Mouse (Mus musculus) left cerebral cortex, adult 11 months (tissue): ENCODE measurements around the gene Smarcb1.

Source experiments
- DNase-seq: peaks from one replicate; pipeline ENCODE4 v3.0.0; 2022; ENCODE audit warnings: low spot score

The Smarcb1 gene

DNA sequence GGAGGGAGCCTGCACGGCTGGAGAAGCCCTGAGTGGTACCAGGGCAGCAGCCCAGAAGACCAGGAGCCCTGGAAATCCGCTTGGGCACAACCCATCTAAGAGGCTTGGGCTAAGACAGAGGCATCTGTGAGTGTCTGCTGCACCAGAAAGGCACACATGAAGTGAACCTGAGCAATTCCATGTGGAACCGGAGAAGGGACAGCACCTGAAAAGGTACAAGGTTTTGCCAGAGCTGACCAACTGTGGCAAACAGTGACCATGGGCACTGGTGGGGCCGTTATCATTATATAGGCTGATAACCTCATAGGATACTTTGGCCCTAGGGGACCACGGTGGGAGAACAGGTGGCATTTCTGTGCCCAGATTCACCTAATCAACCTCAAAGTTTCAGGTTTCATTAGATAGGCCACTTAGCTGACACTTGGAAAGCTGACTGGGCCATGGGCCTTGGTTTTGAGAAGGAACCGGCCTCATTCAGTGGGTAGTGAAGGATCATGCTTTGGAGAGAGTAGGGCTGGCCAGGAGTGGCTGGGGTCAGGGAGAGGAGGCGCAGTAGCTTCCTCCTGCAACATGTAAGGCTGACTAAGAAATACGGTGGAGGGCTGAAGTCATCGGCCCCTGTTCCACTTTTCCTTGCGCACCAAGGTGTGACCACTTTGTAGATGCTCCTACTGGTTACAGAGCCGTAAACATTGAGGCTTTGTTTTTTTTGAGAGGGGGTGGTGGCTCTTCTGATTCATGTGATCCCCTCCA, 65.1 kb downstream of the Smarcb1 start:
- no peak for DNase-seq

DNA sequence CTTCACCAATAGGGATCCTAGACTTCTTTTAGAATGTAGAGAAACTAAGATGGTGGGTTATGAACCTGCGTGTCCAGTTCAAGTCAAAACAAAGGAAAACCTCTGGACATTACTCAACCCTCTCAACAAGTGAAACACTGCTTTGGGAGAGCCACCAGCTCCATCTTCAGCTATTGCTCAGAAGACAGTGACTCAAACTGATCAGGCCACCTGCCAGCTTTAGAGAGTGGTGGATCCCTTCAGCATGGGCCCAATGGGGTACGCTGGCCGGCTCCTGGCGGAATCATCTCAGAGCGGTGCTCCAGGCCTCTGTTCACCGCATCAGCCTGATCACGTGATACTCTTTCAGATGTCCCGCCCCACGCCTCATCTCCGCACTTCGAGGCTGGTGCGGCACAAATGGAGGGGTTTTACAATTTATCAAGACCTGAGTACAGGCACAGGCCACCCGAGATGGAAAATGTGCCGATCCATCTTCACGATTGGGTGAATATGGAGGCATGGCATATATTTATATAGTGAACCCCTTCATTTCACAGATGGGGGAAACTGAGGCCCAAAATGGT, 65.9 kb downstream of the Smarcb1 start:
- DNase-seq: no peak

DNA sequence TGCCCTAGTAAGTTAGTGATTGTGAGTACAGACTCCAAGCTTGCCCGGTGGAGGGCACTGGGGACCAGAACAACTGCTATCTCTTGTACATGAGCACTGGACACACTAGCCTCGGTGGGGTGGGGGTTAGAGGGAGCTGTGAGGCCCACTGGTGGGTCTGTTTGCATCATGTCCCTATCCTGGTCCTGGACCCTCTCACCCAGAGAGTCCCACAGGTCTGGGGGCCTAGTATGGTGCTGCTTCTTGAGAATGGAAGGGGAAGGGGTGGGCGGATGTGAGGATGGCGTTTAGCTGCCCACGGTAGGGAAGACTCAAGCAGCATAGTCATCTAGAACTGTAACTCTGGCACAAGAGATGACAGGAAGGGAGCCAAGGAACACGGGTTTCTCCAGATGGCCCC, 66.6 kb downstream of the Smarcb1 start:
- DNase-seq: no peak

DNA sequence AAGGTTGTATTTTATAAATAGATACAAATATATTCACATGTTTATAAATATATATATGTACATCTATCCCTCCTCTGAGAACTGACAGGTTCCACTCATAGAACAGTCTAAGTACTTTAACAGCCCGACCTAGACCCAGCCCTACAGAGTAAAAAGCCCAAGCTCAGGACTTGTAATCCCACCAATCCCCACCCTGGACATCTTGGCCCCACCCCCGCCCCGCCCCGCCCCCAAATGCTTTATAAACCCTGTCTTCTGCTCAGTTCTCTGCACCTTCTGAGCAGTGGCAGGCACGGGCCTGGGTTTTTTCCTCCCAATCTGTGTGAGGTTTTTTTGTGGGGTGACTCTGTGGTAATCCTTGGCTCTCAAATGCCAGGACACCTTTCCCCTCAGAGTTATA, 67.3 kb downstream of the Smarcb1 start:
- DNase-seq: no peak

DNA sequence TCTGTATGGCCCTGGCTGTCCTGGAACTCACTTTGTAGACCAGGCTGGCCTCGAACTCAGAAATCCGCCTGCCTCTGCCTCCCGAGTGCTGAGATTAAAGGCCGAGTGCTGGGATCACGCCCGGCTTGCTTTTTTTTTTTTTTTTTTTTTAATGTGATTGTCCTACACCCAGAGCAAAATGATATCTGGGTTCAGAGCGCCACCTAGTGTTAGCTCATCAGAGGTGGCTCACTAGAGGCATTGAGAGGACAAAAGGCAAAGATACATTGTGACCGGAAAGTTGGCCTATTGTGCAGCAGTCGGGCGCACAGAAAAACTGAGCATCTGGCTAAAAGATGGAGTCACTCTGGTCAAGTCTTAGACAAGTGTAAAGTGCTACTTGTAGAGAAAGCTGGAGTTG, 68.0 kb downstream of the Smarcb1 start:
- DNase-seq: peak; percentile 72

DNA sequence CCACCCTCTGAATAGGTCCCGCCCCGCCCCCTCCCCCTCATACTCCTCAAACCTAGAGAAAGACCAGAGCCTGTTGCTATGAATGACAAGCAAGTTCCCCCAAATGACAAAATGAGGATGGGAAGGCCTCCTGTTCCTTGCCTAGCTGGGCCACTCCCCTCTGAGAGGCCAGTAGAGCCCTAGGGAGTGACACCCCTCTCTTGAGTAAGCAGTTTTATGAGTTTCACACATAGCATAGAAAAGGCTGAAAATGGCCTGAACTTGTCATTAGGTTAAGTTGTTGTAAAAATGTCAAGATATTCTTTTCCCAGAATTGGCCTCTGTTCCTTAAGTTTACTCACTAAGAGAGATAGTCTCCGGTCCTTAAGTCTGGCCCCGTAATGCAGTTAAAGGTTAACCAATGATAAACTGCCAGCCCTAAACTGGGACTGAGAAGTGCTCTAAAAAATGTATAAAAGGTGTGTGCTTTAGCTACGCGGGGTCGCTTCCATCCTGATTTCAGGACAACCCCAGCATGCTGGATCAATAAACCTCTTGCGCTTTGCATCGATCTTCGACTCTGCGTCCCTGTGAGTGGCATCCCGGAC, 68.8 kb downstream of the Smarcb1 start:
- no peak for DNase-seq

DNA sequence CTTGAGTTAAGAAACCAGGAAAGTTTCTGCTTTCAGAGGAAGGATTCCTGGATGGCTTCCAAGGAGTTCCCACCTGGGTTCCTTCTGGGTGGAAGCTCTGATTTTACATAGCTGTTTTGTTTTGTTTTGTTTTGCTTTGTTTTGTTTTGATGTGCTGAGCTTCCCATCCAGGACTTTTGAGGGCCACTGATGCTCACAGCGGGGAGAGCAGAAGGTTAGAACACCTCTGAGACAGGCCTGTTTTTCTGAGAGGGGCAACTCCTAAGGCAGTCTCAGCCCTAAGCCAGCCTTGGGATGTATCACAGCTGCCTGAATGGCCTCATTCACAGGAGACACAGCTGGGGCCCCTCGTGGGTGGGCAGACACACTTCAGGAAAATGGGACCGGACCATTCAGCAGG, 69.7 kb downstream of the Smarcb1 start:
- no peak for DNase-seq

DNA sequence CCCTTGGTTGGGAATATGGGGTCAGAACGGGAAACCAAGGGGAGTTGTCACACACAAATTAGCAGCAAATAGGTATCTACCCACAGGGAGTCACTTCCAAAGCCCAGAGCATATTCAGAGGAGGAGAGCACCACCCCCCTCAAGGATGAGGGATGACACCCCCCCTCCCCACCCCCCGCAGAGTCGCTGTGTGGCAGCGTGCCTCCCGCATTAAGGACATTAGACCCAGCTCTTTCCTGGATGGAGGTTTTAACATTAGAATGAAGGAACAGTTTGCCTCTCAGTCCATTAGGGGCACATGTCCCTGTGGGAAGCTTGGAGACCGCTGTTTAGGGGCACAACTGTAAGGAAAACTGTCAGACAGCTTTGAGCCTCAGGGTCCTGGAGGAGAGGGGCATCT, 70.3 kb downstream of the Smarcb1 start:
- DNase-seq: no peak

DNA sequence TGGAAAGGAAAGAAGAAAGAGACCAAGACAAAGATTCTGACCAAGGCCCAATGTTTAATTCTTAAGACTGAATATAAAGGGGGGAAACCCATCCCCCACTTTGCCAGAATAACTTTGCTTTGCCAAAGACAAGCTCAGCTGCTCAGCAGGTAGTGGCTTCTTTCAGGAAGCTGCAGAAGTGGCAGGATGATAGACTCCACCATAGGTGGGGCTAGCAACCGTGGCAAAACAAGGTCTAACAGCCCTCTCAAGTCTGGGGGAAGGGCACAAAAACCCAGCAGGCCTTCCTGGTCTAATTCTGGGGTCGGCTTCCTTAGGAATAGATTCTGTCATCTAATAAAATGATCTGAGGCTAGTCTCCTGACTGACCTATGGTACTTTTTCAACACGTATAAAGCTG, 73.0 kb downstream of the Smarcb1 start:
- DNase-seq: no peak
